Mouse (Mus musculus) cerebellum, adult 18-20 months (tissue): ENCODE results near the gene Styk1.
A peak's percentile ranks its signal among the peaks of the same experiment; 100 is the strongest.

Source experiments
- DNase-seq, 2 experiments: peaks; one replicate each; pipeline ENCODE4 v3.0.0; 2021

Styk1 gene

GRCm38 (mm10) chr6:131367101-131367500 lies 13.7 kb upstream of the Styk1 start:
- DNase-seq: peak; percentile 33 to 39

- no peak for DNase-seq
Measured at GRCm38 (mm10) chr6:131364353-131364752, 11.0 kb upstream of the Styk1 start.

- no peak for DNase-seq
Measured at GRCm38 (mm10) chr6:131362987-131363765, 9.8 kb upstream of the Styk1 start.

GRCm38 (mm10) chr6:131360693-131361092 lies 7.3 kb upstream of the Styk1 start:
- DNase-seq: no peak

- DNase-seq: no peak
Measured at GRCm38 (mm10) chr6:131359543-131359942, 6.1 kb upstream of the Styk1 start.

- no peak for DNase-seq
Measured at GRCm38 (mm10) chr6:131354913-131355312, 1.5 kb upstream of the Styk1 start.

GRCm38 (mm10) chr6:131347026-131347425 lies 6.4 kb downstream of the Styk1 start:
- DNase-seq: no peak

- no peak for DNase-seq
Measured at GRCm38 (mm10) chr6:131344346-131344745, 9.1 kb downstream of the Styk1 start.

- no peak for DNase-seq
Measured at GRCm38 (mm10) chr6:131340082-131340481, 13.3 kb downstream of the Styk1 start.

GRCm38 (mm10) chr6:131339309-131339708 lies 14.1 kb downstream of the Styk1 start:
- DNase-seq: no peak

- no peak for DNase-seq
Measured at GRCm38 (mm10) chr6:131338787-131339186, 14.6 kb downstream of the Styk1 start.

GRCm38 (mm10) chr6:131327076-131327475 lies 26.3 kb downstream of the Styk1 start:
- no peak for DNase-seq

- DNase-seq: no peak
Measured at GRCm38 (mm10) chr6:131321854-131322639, 31.4 kb downstream of the Styk1 start.

- no peak for DNase-seq
Measured at GRCm38 (mm10) chr6:131316155-131317101, 37.0 kb downstream of the Styk1 start.

- DNase-seq: no peak
Measured at GRCm38 (mm10) chr6:131308031-131308430, 45.4 kb downstream of the Styk1 start.

GRCm38 (mm10) chr6:131304776-131305175 lies 48.6 kb downstream of the Styk1 start:
- DNase-seq: no peak

- DNase-seq: no peak
Measured at GRCm38 (mm10) chr6:131298531-131298930, 54.9 kb downstream of the Styk1 start.

GRCm38 (mm10) chr6:131294435-131295112 lies 58.8 kb downstream of the Styk1 start:
- no peak for DNase-seq

- DNase-seq: no peak
Measured at GRCm38 (mm10) chr6:131293916-131294315, 59.5 kb downstream of the Styk1 start.

- peak; percentile 78 to 91 for DNase-seq
Measured at GRCm38 (mm10) chr6:131292991-131293788, 60.2 kb downstream of the Styk1 start, which contains the start of gene Magohb. Gene Magohb, minus strand, starts transcription at chr6:131293244.

GRCm38 (mm10) chr6:131292276-131292990 lies 61.0 kb downstream of the Styk1 start:
- DNase-seq: peak; percentile 18 to 21
